Mouse (Mus musculus) C2C12 (cell line): ENCODE measurements around the gene Pde11a. TPM values are rescaled to one million over a fixed set of nuclear protein-coding genes. Genes with fewer than 3 reads are reported as not detected.
A peak's percentile ranks its signal among the peaks of the same experiment; 100 is the strongest.

Experiments used
- H3K27me3 ChIP-seq: one replicate; pipeline ENCODE4 v1.6.1; 2011; ENCODE audit not compliant: control insufficient read depth, insufficient read depth, insufficient read length
- H3K36me3 ChIP-seq: one replicate; pipeline ENCODE4 v1.6.1; 2011; ENCODE audit not compliant: control insufficient read depth, insufficient read depth
- H3K4me3 ChIP-seq: one replicate; pipeline ENCODE4 v1.5.1; 2011; ENCODE audit warnings: mild to moderate bottlenecking, control low read depth; ENCODE audit not compliant: poor library complexity, insufficient read depth, severe bottlenecking
- H3K79me2 ChIP-seq: one replicate; pipeline ENCODE4 v1.6.1; 2011; ENCODE audit not compliant: control insufficient read depth, insufficient read depth
- H3K79me3 ChIP-seq: one replicate; pipeline ENCODE4 v1.6.1; 2011; ENCODE audit warnings: low read depth, control low read depth
- H3ac ChIP-seq: one replicate; pipeline ENCODE3; 2011; ENCODE audit warnings: low read depth; ENCODE audit not compliant: control insufficient read depth, insufficient read length
- CEBPB ChIP-seq: IDR thresholded peaks from one replicate; pipeline ENCODE4 v1.6.1; 2011; ENCODE audit warnings: low read depth, mild to moderate bottlenecking, control low read depth, moderate library complexity
- CTCF ChIP-seq: IDR thresholded peaks from one replicate; pipeline ENCODE4 v1.5.1; 2011; ENCODE audit not compliant: control insufficient read depth, insufficient read depth, insufficient read length
- FOSL1 ChIP-seq: IDR thresholded peaks from one replicate; pipeline ENCODE4 v1.8.0; 2011; ENCODE audit warnings: mild to moderate bottlenecking, low read length; ENCODE audit not compliant: poor library complexity, insufficient read depth, severe bottlenecking
- MAX ChIP-seq: IDR thresholded peaks from one replicate; pipeline ENCODE4 v1.6.1; 2011; ENCODE audit warnings: mild to moderate bottlenecking, control low read depth
- MYOD1 ChIP-seq: IDR thresholded peaks from one replicate; pipeline ENCODE4 v1.6.1; 2011; ENCODE audit warnings: low read depth; ENCODE audit not compliant: control insufficient read depth, insufficient read length
- MYOG ChIP-seq: IDR thresholded peaks from one replicate; pipeline ENCODE4 v1.6.1; 2011; ENCODE audit not compliant: control insufficient read depth, insufficient read length; ENCODE audit errors: extremely low read depth
- USF1 ChIP-seq: IDR thresholded peaks from one replicate; pipeline ENCODE4 v1.6.1; 2011; ENCODE audit warnings: low read depth, mild to moderate bottlenecking, control low read depth, moderate library complexity
- polyA plus RNA-seq: library from polyadenylated mRNA; unstranded; fragments of >200 nt; fragmentation: generic; extraction: Trizol; gene quantifications from one replicate; pipeline ENCODE4 v1.2.1, GENCODE M21; 2012; ENCODE audit warnings: missing spikeins

The Pde11a gene
- polyA plus RNA-seq, 1 experiment = not detected

DNA sequence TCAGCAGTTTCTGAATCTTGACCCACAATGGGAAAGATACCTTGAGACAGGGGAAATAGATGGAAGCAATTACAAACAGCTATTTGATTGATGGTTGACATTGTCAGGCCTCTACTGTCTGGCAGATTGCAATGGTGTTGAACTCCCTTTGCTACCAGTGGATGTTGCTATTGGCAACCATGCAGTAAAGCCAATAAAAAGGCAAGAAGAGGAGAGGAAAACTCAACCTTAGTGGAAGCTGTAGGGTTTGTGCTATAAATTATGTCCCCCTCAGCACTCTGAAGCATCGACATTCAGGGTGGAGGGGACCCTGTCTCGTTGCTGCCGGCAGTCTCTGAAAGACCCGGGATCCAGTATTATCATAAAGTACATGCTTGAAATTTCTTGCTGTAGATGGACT is 350.2 kb downstream of the Pde11a start:
- H3K36me3 ChIP-seq = no peaks in the 10 kb centered on the region
- H3K27me3 ChIP-seq = peaks cover 8% of the 10 kb centered on the region
- H3K79me2 ChIP-seq = no peaks in the 10 kb centered on the region
- TF ChIP-seq USF1 (no peak), MAX (no peak), CTCF (no peak), MYOD1 (no peak), CEBPB (no peak), MYOG (no peak), FOSL1 (no peak)
- H3ac ChIP-seq = no peak overlapping the region
- no peak overlapping the region for H3K4me3 ChIP-seq
- no peaks in the 10 kb centered on the region for H3K79me3 ChIP-seq

DNA sequence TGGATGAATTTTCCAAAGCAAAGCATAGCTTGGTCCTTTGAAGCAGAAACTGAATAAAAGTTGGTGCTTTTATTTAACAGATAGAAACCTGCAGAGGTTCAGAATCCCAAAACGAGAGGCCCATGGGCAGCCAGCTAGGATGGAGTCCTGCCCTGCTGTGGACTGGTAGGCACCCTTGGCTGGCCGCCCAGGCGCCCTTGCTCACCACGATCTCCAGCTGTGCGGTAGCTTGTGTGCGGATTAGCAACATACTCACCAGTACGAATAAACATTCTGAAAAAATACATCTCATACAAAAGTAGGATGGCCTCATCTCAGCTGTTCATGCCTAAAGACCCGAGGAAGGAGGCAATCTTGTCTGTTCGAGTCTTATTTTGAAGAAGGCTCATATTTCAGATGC is 350.8 kb downstream of the Pde11a start:
- Histone ChIP-seq H3K27me3 (peaks cover 7% of the 10 kb centered on the region), H3ac (no peak overlapping the region), H3K4me3 (no peak overlapping the region), H3K79me3 (no peaks in the 10 kb centered on the region), H3K36me3 (no peaks in the 10 kb centered on the region), H3K79me2 (no peaks in the 10 kb centered on the region)
- no peak for TF ChIP-seq MAX
- no peak for TF ChIP-seq MYOD1
- TF ChIP-seq FOSL1 = no peak
- TF ChIP-seq CEBPB = no peak
- no peak for TF ChIP-seq MYOG
- TF ChIP-seq CTCF = no peak
- no peak for TF ChIP-seq USF1

DNA sequence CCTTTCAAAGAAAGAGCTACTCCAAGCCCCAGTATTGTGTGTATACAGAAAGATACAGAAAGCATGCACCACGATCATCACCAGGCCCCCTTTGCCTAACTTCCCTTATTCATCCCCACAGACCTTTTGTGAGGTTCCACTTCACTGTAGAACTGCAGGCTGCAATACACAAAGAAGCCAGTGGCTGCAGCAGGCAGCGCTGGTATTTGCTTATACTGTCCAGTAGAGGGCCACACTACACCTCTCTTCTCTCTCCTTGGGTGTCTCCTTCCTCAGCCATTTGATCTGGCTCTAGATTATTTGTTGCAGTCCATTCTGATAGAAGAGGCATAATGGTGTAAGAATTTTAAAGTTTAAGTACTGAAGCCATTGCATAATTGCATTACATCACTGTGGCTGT is 353.4 kb downstream of the Pde11a start:
- H3ac ChIP-seq = no peak overlapping the region
- TF ChIP-seq MYOD1 (no peak), CEBPB (no peak), CTCF (peak; percentile 73), MAX (no peak), MYOG (no peak)
- no peak overlapping the region for H3K4me3 ChIP-seq
- no peaks in the 10 kb centered on the region for H3K27me3 ChIP-seq
- no peaks in the 10 kb centered on the region for H3K79me2 ChIP-seq
- H3K36me3 ChIP-seq = no peaks in the 10 kb centered on the region
- no peaks in the 10 kb centered on the region for H3K79me3 ChIP-seq

DNA sequence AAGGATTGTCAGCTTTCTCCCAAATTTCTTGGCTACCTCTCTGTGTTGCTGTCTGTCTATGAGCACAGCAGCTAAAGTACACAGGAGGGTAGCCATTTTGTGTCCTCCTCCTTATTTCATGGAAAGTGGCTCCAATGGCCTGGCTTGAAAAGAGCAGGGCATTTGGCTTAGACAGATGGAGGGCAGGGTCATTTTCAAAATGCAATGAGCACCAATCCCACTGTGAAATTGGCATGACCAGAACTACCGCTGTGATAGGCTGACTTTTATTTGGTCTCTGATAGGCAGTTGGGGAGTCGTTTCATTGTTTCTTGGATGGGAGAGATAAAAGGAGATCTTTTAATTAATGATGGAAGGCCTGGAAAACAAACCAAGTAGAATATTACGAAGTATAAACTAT is 354.7 kb downstream of the Pde11a start:
- TF ChIP-seq MYOD1 = no peak
- TF ChIP-seq MAX = no peak
- no peak for TF ChIP-seq CTCF
- no peak for TF ChIP-seq MYOG
- no peak for TF ChIP-seq CEBPB
- no peak for TF ChIP-seq USF1
- no peak for TF ChIP-seq FOSL1
- H3K27me3 ChIP-seq = no peaks in the 10 kb centered on the region
- no peaks in the 10 kb centered on the region for H3K36me3 ChIP-seq
- no peaks in the 10 kb centered on the region for H3K79me3 ChIP-seq
- H3K4me3 ChIP-seq = no peak overlapping the region
- no peaks in the 10 kb centered on the region for H3K79me2 ChIP-seq
- H3ac ChIP-seq = no peak overlapping the region

- H3K27me3 ChIP-seq = no peaks in the 10 kb centered on the region
- TF ChIP-seq MYOD1 = no peak
- no peak for TF ChIP-seq MYOG
- no peak for TF ChIP-seq MAX
- no peak for TF ChIP-seq USF1
- no peak for TF ChIP-seq CTCF
- TF ChIP-seq CEBPB = no peak
- TF ChIP-seq FOSL1 = no peak
Measured at GRCm38 (mm10) chr2:75983091-75983490, 355.5 kb downstream of the Pde11a start.

DNA sequence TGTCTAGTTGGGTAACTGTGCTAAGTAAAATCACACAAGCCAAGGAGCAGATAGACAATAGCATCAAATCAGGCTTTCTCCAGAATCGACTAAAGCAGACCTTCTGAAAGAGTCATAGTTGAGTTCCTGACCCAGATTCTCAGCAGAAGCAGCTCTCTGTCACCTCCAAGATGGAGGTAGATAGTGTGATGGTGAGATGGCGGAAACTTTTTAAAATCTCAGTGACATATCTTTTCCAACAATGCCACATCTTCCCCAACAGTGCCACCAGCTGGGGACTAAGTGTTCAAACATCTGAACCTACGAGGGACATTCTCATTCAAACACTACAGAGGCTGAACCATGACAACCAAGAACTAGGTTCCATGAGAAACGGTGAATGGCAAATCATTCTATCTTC is 355.9 kb downstream of the Pde11a start:
- no peaks in the 10 kb centered on the region for H3K79me3 ChIP-seq
- H3K27me3 ChIP-seq = no peaks in the 10 kb centered on the region
- H3K4me3 ChIP-seq = no peak overlapping the region
- no peak for TF ChIP-seq MYOG
- no peak for TF ChIP-seq CEBPB
- no peak for TF ChIP-seq FOSL1
- no peak for TF ChIP-seq CTCF
- no peak for TF ChIP-seq MYOD1
- TF ChIP-seq MAX = no peak
- TF ChIP-seq USF1 = no peak
- no peaks in the 10 kb centered on the region for H3K36me3 ChIP-seq
- H3ac ChIP-seq = no peak overlapping the region
- H3K79me2 ChIP-seq = no peaks in the 10 kb centered on the region

More at GRCm38 (mm10) chr2:75983091-75983490, 355.5 kb downstream of the Pde11a start:
- Histone ChIP-seq H3K36me3 (no peaks in the 10 kb centered on the region), H3ac (no peak overlapping the region), H3K4me3 (no peak overlapping the region), H3K79me2 (no peaks in the 10 kb centered on the region), H3K79me3 (no peaks in the 10 kb centered on the region)
